ENCODE assay signal across 7 mouse cellular contexts in the genomic region with DNA sequence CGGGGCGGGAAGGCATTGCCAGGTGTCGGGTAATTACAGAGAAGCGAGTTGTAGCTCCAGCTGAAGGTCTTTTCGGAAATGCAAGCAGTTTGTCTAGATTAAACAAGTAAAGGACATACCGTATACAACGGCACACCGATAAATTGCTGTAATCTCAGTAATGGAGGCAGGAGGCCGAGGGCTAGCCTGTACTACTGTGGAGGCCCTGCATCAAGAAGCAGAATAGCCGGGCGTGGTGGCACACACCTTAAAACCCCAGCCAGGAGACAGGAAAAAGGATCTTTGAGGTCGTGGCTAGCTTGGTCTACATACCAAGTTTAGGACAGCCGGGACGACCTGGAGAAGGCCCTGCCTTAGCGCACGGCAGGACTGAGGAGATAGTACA. TPM values are rescaled to one million over a fixed set of nuclear protein-coding genes. Genes with fewer than 3 reads are reported as not detected.
DNase-seq lines count a peak whose midpoint lies in the region; ATAC-seq and TF ChIP-seq lines count a peak whose summit lies in the region.

No protein-coding gene starts in this region.

- no peaks in the 10 kb centered on the region for H3K9me3 ChIP-seq in forebrain, embryonic 11.5 days (ENCODE audit: control insufficient read depth, low read length)
- no peaks in the 10 kb centered on the region for H3K9me3 ChIP-seq in limb, embryonic 15.5 days
- H3K9me3 ChIP-seq in stomach, postnatal 0 days (ENCODE audit: control insufficient read depth, low read length), result no peaks in the 10 kb centered on the region

- WGBS in forebrain, embryonic 11.5 days, result 17% methylated on average over 16 of the region's 16 CpGs
- WGBS in limb, embryonic 15.5 days, result 10% methylated on average over 16 of the region's 16 CpGs
- WGBS in stomach, postnatal 0 days, result 9% methylated on average over 16 of the region's 16 CpGs

- peak overlapping the region; percentile 88 for H3K4me2 ChIP-seq in forebrain, embryonic 11.5 days (ENCODE audit: low read depth, low read length, severe bottlenecking)
- H3K4me2 ChIP-seq in limb, embryonic 15.5 days, result peak overlapping the region; percentile 77
- H3K4me2 ChIP-seq in stomach, postnatal 0 days (replicated peaks; ENCODE audit: low read depth), result peak overlapping the region; percentile 86

- H3K4me3 ChIP-seq in forebrain, embryonic 11.5 days (ENCODE audit: low read depth, low read length), result peak overlapping the region; percentile 74
- peak overlapping the region; percentile 78 for H3K4me3 ChIP-seq in limb, embryonic 15.5 days
- peak overlapping the region; percentile 74 for H3K4me3 ChIP-seq in stomach, postnatal 0 days (ENCODE audit: low read depth, low read length)

- peak; percentile 21 for DNase-seq in ovary, postnatal 36 days (ENCODE audit: low spot score)
- no peak for DNase-seq in ovary, postnatal 10 days (ENCODE audit: low spot score)
- peak; percentile 65 for DNase-seq in forebrain, embryonic 11.5 days (ENCODE audit: low spot score)
- no peak for DNase-seq in stomach, postnatal 0 days (ENCODE audit: low spot score)
- DNase-seq in embryo, embryonic 9.5 days (ENCODE audit: extremely low spot score), result no peak
- DNase-seq in right cerebral cortex, postnatal 25 days, result no peak

- H3K27ac ChIP-seq in forebrain, embryonic 11.5 days (ENCODE audit: low read depth, low read length), result peak overlapping the region; percentile 59; the same call in 1 of the 2 replicates
- H3K27ac ChIP-seq in limb, embryonic 15.5 days, result peak overlapping the region; percentile 95
- H3K27ac ChIP-seq in stomach, postnatal 0 days (replicated peaks), result peak overlapping the region; percentile 93

- H3K9ac ChIP-seq in forebrain, embryonic 11.5 days (ENCODE audit: low read length), result peak overlapping the region; percentile 83
- peak overlapping the region; percentile 70 for H3K9ac ChIP-seq in limb, embryonic 15.5 days
- H3K9ac ChIP-seq in stomach, postnatal 0 days (ENCODE audit: low read length), result peak overlapping the region; percentile 86

- peaks cover 4% of the 10 kb centered on the region; the same call in 1 of the 2 replicates for H3K36me3 ChIP-seq in forebrain, embryonic 11.5 days (ENCODE audit: control insufficient read depth, insufficient read depth, low read length)
- H3K36me3 ChIP-seq in limb, embryonic 15.5 days, result peaks cover 26% of the 10 kb centered on the region
- peaks cover 5% of the 10 kb centered on the region for H3K36me3 ChIP-seq in stomach, postnatal 0 days (ENCODE audit: control insufficient read depth, insufficient read depth, low read length)

- peaks cover 10% of the 10 kb centered on the region for H3K4me1 ChIP-seq in forebrain, embryonic 11.5 days (replicated peaks; ENCODE audit: control insufficient read depth, insufficient read depth, low read length)
- peaks cover 26% of the 10 kb centered on the region for H3K4me1 ChIP-seq in limb, embryonic 15.5 days
- peaks cover 7% of the 10 kb centered on the region for H3K4me1 ChIP-seq in stomach, postnatal 0 days (replicated peaks; ENCODE audit: control insufficient read depth, insufficient read depth)

- TF ChIP-seq CTCF in stomach, postnatal 0 days (IDR thresholded peaks at IDR 0.05; ENCODE audit: low read depth), result no peak

- no peaks in the 10 kb centered on the region for H3K27me3 ChIP-seq in forebrain, embryonic 11.5 days (ENCODE audit: control insufficient read depth, insufficient read depth, low read length)
- H3K27me3 ChIP-seq in limb, embryonic 15.5 days, result no peaks in the 10 kb centered on the region
- H3K27me3 ChIP-seq in stomach, postnatal 0 days (ENCODE audit: control insufficient read depth, insufficient read depth, low read length), result no peaks in the 10 kb centered on the region

- ATAC-seq in forebrain, embryonic 11.5 days (replicated peaks; ENCODE audit: low FRiP score), result peak; percentile 20
- ATAC-seq in limb, embryonic 15.5 days (ENCODE audit: insufficient number of reproducible peaks, low FRiP score, low TSS enrichment, low read depth), result peak; percentile 20
- peak; percentile 15 for ATAC-seq in stomach, postnatal 0 days (ENCODE audit: low FRiP score, low TSS enrichment)

- no peak for TF ChIP-seq EP300 in stomach, postnatal 0 days (optimal IDR thresholded peaks at IDR 0.05)

RNA-seq across cellular contexts. Expression of a gene that starts 0.5 kb away (rescaled TPM):
- 53.0 TPM in 2 replicates for polyA plus RNA-seq in forebrain, embryonic 11.5 days (2014; fragmentation: Nextera tagmentation; extraction: Ambion mirVana)
- 32.9 and 33.1 TPM in 2 replicates for polyA plus RNA-seq in limb, embryonic 15.5 days (2015; fragmentation: Nextera tagmentation; extraction: Ambion mirVana)
- polyA plus RNA-seq in stomach, postnatal 0 days (2015; fragmentation: Nextera tagmentation; extraction: Ambion mirVana), result 29.3 and 31.2 TPM in 2 replicates

RNA-seq across cellular contexts. Expression of a gene that starts 12.1 kb away (rescaled TPM):
- polyA plus RNA-seq in forebrain, embryonic 11.5 days (2014; fragmentation: Nextera tagmentation; extraction: Ambion mirVana), result not detected in 2 replicates
- polyA plus RNA-seq in limb, embryonic 15.5 days (2015; fragmentation: Nextera tagmentation; extraction: Ambion mirVana), result not detected in 2 replicates
- 2.6 and 5.3 TPM in 2 replicates for polyA plus RNA-seq in stomach, postnatal 0 days (2015; fragmentation: Nextera tagmentation; extraction: Ambion mirVana)

RNA-seq across cellular contexts. Expression of a gene that starts 20.5 kb away (rescaled TPM):
- 28.4 and 29.3 TPM in 2 replicates for polyA plus RNA-seq in forebrain, embryonic 11.5 days (2014; fragmentation: Nextera tagmentation; extraction: Ambion mirVana)
- 1.6 and 1.9 TPM in 2 replicates for polyA plus RNA-seq in limb, embryonic 15.5 days (2015; fragmentation: Nextera tagmentation; extraction: Ambion mirVana)
- polyA plus RNA-seq in stomach, postnatal 0 days (2015; fragmentation: Nextera tagmentation; extraction: Ambion mirVana), result 7.3 and 7.4 TPM in 2 replicates

RNA-seq across cellular contexts. Expression of a gene that starts 31.9 kb away (rescaled TPM):
- polyA plus RNA-seq in forebrain, embryonic 11.5 days (2014; fragmentation: Nextera tagmentation; extraction: Ambion mirVana), result 3.5 and 3.9 TPM in 2 replicates
- 7.8 and 8.7 TPM in 2 replicates for polyA plus RNA-seq in limb, embryonic 15.5 days (2015; fragmentation: Nextera tagmentation; extraction: Ambion mirVana)
- polyA plus RNA-seq in stomach, postnatal 0 days (2015; fragmentation: Nextera tagmentation; extraction: Ambion mirVana), result 11.6 and 12.8 TPM in 2 replicates

Comparison
In these comparisons a context has a peak if more than half of its experiments do, and no peak if none do; other contexts are left out.
1. DNase-seq: peak in ovary, postnatal 36 days (single experiment) and forebrain, embryonic 11.5 days (single experiment); none in ovary, postnatal 10 days (single experiment), stomach, postnatal 0 days (single experiment), embryo, embryonic 9.5 days (single experiment) and right cerebral cortex, postnatal 25 days (single experiment).
2. Peak in every context shown above with its lines, with median percentiles within 50 percentile points of each other: ATAC-seq, H3K27ac ChIP-seq, H3K4me2 ChIP-seq, H3K4me3 ChIP-seq and H3K9ac ChIP-seq.